Mouse (Mus musculus) neural tube, embryonic 14.5 days (tissue): ENCODE measurements around the gene Trim25. TPM values are rescaled to one million over a fixed set of nuclear protein-coding genes. Genes with fewer than 3 reads are reported as not detected.

Source experiments
- ATAC-seq: fragments of 200-750 bp; cut with Nextera tagmentation; 2 replicates; pipeline ENCODE4 v1.8.0; 2017; ENCODE audit warnings: low read depth, mild to moderate bottlenecking, moderate TSS enrichment, moderate library complexity
- H3K27ac ChIP-seq: fragments of 300-500 bp; sonication (generic); 2 replicates; pipeline ENCODE4 v1.5.1; 2014; ENCODE audit warnings: low read depth, mild to moderate bottlenecking, control low read depth, low read length, moderate library complexity, mixed read lengths
- H3K27me3 ChIP-seq: fragments of 300-500 bp; sonication (generic); 2 replicates; pipeline ENCODE4 v1.6.1; 2014; ENCODE audit warnings: low read length; ENCODE audit not compliant: control insufficient read depth, insufficient read depth
- H3K36me3 ChIP-seq: fragments of 300-500 bp; sonication (generic); 2 replicates; pipeline ENCODE4 v1.6.1; 2014; ENCODE audit warnings: low read length, mixed read lengths; ENCODE audit not compliant: control insufficient read depth, insufficient read depth
- H3K4me1 ChIP-seq: fragments of 300-500 bp; sonication (generic); 2 replicates; pipeline ENCODE4 v1.6.1; 2014; ENCODE audit warnings: low read length; ENCODE audit not compliant: control insufficient read depth, insufficient read depth
- H3K4me2 ChIP-seq: fragments of 300-500 bp; sonication (generic); 2 replicates; pipeline ENCODE4 v1.6.1; 2014; ENCODE audit warnings: mild to moderate bottlenecking, low read depth, low read length, control low read depth
- H3K4me3 ChIP-seq: fragments of 300-500 bp; sonication (generic); 2 replicates; pipeline ENCODE4 v1.5.1; 2014; ENCODE audit warnings: low read depth, low read length, control low read depth, mixed read lengths
- H3K9ac ChIP-seq: fragments of 300-500 bp; sonication (generic); replicated peaks from 2 replicates; pipeline ENCODE4 v1.6.1; 2014; ENCODE audit warnings: low read depth, mild to moderate bottlenecking, control low read depth, low read length, mixed read lengths
- H3K9me3 ChIP-seq: fragments of 300-500 bp; sonication (generic); 2 replicates; pipeline ENCODE4 v1.6.1; 2016; ENCODE audit warnings: low read length; ENCODE audit not compliant: control insufficient read depth
- WGBS: fragments of 180-500 bp; shearing (Covaris S2); extraction: QIAGEN DNeasy Blood & Tissue Kit; methylation state at CpG from one replicate; pipeline ENCODE4 v1.1.7; 2014; 5-methylcytosine and 5-hydroxymethylcytosine counted together
- polyA plus RNA-seq: library from polyadenylated mRNA; unstranded; fragments of >200 nt; fragmentation: Nextera tagmentation; extraction: Ambion mirVana; gene quantifications from 2 replicates; pipeline ENCODE4 v1.2.1, GENCODE M21; 2014

The Trim25 gene
- polyA plus RNA-seq, 1 experiment from 2014 or later: 4.7 TPM

- H3K27ac ChIP-seq: no peak overlapping the region
- no peak overlapping the region for H3K4me3 ChIP-seq
- H3K36me3 ChIP-seq: no peaks in the 10 kb centered on the region
- WGBS: 78% methylated on average over 7 of the region's 7 CpGs
- no peak for ATAC-seq
- no peaks in the 10 kb centered on the region for H3K4me1 ChIP-seq
- H3K4me2 ChIP-seq: no peak overlapping the region
- no peak overlapping the region for H3K9ac ChIP-seq
- H3K27me3 ChIP-seq: no peaks in the 10 kb centered on the region
- H3K9me3 ChIP-seq: no peaks in the 10 kb centered on the region
These were observed 10.3 kb downstream of the Trim25 start for GRCm38 (mm10) chr11:89009496-89009895.

- H3K36me3 ChIP-seq: no peaks in the 10 kb centered on the region
- H3K4me2 ChIP-seq: no peak overlapping the region
- no peaks in the 10 kb centered on the region for H3K27me3 ChIP-seq
- no peak overlapping the region for H3K9ac ChIP-seq
- H3K9me3 ChIP-seq: no peaks in the 10 kb centered on the region
- H3K27ac ChIP-seq: no peak overlapping the region
- H3K4me3 ChIP-seq: no peak overlapping the region
- no peak for ATAC-seq
- 89% methylated on average over 5 of the region's 5 CpGs for WGBS
- H3K4me1 ChIP-seq: no peaks in the 10 kb centered on the region
These were observed 13.1 kb downstream of the Trim25 start for GRCm38 (mm10) chr11:89012241-89012640.

- Histone ChIP-seq H3K4me3 (no peak overlapping the region), H3K4me2 (no peak overlapping the region), H3K9me3 (no peaks in the 10 kb centered on the region), H3K27me3 (no peaks in the 10 kb centered on the region), H3K9ac (no peak overlapping the region), H3K36me3 (no peaks in the 10 kb centered on the region), H3K27ac (no peak overlapping the region), H3K4me1 (no peaks in the 10 kb centered on the region)
- ATAC-seq: no peak
- 91% methylated on average over 9 of the region's 9 CpGs for WGBS
These were observed 18.5 kb downstream of the Trim25 start for GRCm38 (mm10) chr11:89017514-89018182.

- Histone ChIP-seq H3K27ac (no peak overlapping the region), H3K4me1 (no peaks in the 10 kb centered on the region), H3K36me3 (no peaks in the 10 kb centered on the region), H3K4me3 (no peak overlapping the region), H3K4me2 (no peak overlapping the region), H3K9ac (no peak overlapping the region), H3K27me3 (no peaks in the 10 kb centered on the region), H3K9me3 (no peaks in the 10 kb centered on the region)
- no peak for ATAC-seq
- 74% methylated on average over 9 of the region's 9 CpGs for WGBS
These were observed 21.6 kb downstream of the Trim25 start for GRCm38 (mm10) chr11:89020681-89021305.

GRCm38 (mm10) chr11:89021687-89022086 lies 22.5 kb downstream of the Trim25 start:
- 81% methylated on average over 7 of the region's 7 CpGs for WGBS
- H3K9ac ChIP-seq: no peak overlapping the region
- ATAC-seq: no peak

GRCm38 (mm10) chr11:89022120-89022731 lies 23.1 kb downstream of the Trim25 start:
- Histone ChIP-seq H3K9me3 (no peaks in the 10 kb centered on the region), H3K27ac (no peak overlapping the region), H3K4me1 (no peaks in the 10 kb centered on the region), H3K9ac (no peak overlapping the region), H3K4me2 (no peak overlapping the region), H3K4me3 (no peak overlapping the region), H3K36me3 (no peaks in the 10 kb centered on the region), H3K27me3 (no peaks in the 10 kb centered on the region)
- no peak for ATAC-seq
- WGBS: 75% methylated on average over 8 of the region's 8 CpGs

More at GRCm38 (mm10) chr11:89021687-89022086, 22.5 kb downstream of the Trim25 start:
- no peaks in the 10 kb centered on the region for H3K27me3 ChIP-seq
- H3K27ac ChIP-seq: no peak overlapping the region
- no peaks in the 10 kb centered on the region for H3K4me1 ChIP-seq
- no peaks in the 10 kb centered on the region for H3K36me3 ChIP-seq
- H3K4me3 ChIP-seq: no peak overlapping the region
- no peak overlapping the region for H3K4me2 ChIP-seq
- no peaks in the 10 kb centered on the region for H3K9me3 ChIP-seq

- H3K27ac ChIP-seq: no peak overlapping the region
- no peaks in the 10 kb centered on the region for H3K36me3 ChIP-seq
- no peaks in the 10 kb centered on the region for H3K4me1 ChIP-seq
- no peak overlapping the region for H3K4me3 ChIP-seq
- no peak overlapping the region for H3K4me2 ChIP-seq
- ATAC-seq: no peak
- H3K9ac ChIP-seq: no peak overlapping the region
- H3K9me3 ChIP-seq: no peaks in the 10 kb centered on the region
- 75% methylated on average over 10 of the region's 10 CpGs for WGBS
- H3K27me3 ChIP-seq: no peaks in the 10 kb centered on the region
These were observed 24.3 kb downstream of the Trim25 start for GRCm38 (mm10) chr11:89023477-89023876.

GRCm38 (mm10) chr11:89024181-89024881 lies 25.2 kb downstream of the Trim25 start:
- no peaks in the 10 kb centered on the region for H3K27me3 ChIP-seq
- H3K9me3 ChIP-seq: no peaks in the 10 kb centered on the region
- H3K4me3 ChIP-seq: no peak overlapping the region
- H3K36me3 ChIP-seq: no peaks in the 10 kb centered on the region
- no peak overlapping the region for H3K27ac ChIP-seq
- no peak overlapping the region for H3K4me2 ChIP-seq
- H3K9ac ChIP-seq: no peak overlapping the region
- 45% methylated on average over 11 of the region's 11 CpGs for WGBS
- no peak for ATAC-seq
- no peaks in the 10 kb centered on the region for H3K4me1 ChIP-seq

GRCm38 (mm10) chr11:89025603-89026002 lies 26.4 kb downstream of the Trim25 start:
- Histone ChIP-seq H3K4me1 (no peaks in the 10 kb centered on the region), H3K27ac (no peak overlapping the region), H3K36me3 (no peaks in the 10 kb centered on the region), H3K27me3 (no peaks in the 10 kb centered on the region), H3K9ac (no peak overlapping the region), H3K4me2 (no peak overlapping the region), H3K9me3 (no peaks in the 10 kb centered on the region), H3K4me3 (no peak overlapping the region)
- no peak for ATAC-seq
- WGBS: 76% methylated on average over 3 of the region's 3 CpGs
